Mouse (Mus musculus) yolk sac, embryonic 10.5 days (tissue): ENCODE results near the gene Gmfb.

Experiments
- DNase-seq: peaks from one replicate; pipeline ENCODE4 v3.0.0-alpha.2; 2017; ENCODE audit warnings: low spot score

The Gmfb gene

GRCm38 (mm10) chr14:46803259-46803658 is 18.8 kb downstream of the Gmfb start:
- DNase-seq: no peak

- DNase-seq: no peak
Observed at GRCm38 (mm10) chr14:46800684-46801345, 21.2 kb downstream of the Gmfb start.

- DNase-seq: no peak
Observed at GRCm38 (mm10) chr14:46794157-46794556, 27.9 kb downstream of the Gmfb start.

GRCm38 (mm10) chr14:46790723-46791122 is 31.3 kb downstream of the Gmfb start:
- DNase-seq: no peak

GRCm38 (mm10) chr14:46790303-46790702 is 31.7 kb downstream of the Gmfb start:
- DNase-seq: no peak

GRCm38 (mm10) chr14:46788505-46788901 is 33.5 kb downstream of the Gmfb start:
- no peak for DNase-seq

- peak; percentile 88 for DNase-seq
Observed at GRCm38 (mm10) chr14:46787787-46788504, 34.1 kb downstream of the Gmfb start, which contains the start of gene Cnih1. Gene Cnih1 (minus strand): TSS chr14:46788411.

- no peak for DNase-seq
Observed at GRCm38 (mm10) chr14:46787454-46787786, 34.6 kb downstream of the Gmfb start.

- no peak for DNase-seq
Observed at GRCm38 (mm10) chr14:46785247-46785646, 36.8 kb downstream of the Gmfb start.

- no peak for DNase-seq
Observed at GRCm38 (mm10) chr14:46783327-46783926, 38.6 kb downstream of the Gmfb start.

GRCm38 (mm10) chr14:46782187-46782828 is 39.7 kb downstream of the Gmfb start:
- DNase-seq: no peak

GRCm38 (mm10) chr14:46781086-46781485 is 41.0 kb downstream of the Gmfb start:
- no peak for DNase-seq

GRCm38 (mm10) chr14:46779217-46779616 is 42.8 kb downstream of the Gmfb start:
- no peak for DNase-seq

- DNase-seq: no peak
Observed at GRCm38 (mm10) chr14:46778756-46779155, 43.3 kb downstream of the Gmfb start.

- DNase-seq: no peak
Observed at GRCm38 (mm10) chr14:46770036-46770435, 52.0 kb downstream of the Gmfb start.

GRCm38 (mm10) chr14:46767116-46767515 is 54.9 kb downstream of the Gmfb start:
- DNase-seq: no peak

GRCm38 (mm10) chr14:46761186-46761585 is 60.9 kb downstream of the Gmfb start:
- DNase-seq: peak; percentile 19

GRCm38 (mm10) chr14:46760355-46761029 is 61.5 kb downstream of the Gmfb start, which contains the start of gene Cdkn3:
Gene Cdkn3 (plus strand): TSS chr14:46760541.
- peak; percentile 92 for DNase-seq

- DNase-seq: no peak
Observed at GRCm38 (mm10) chr14:46759970-46760354, 62.1 kb downstream of the Gmfb start.
